Mouse (Mus musculus) lung, postnatal 36 days (tissue): Measurements from ENCODE around the gene Ptpn13.

Experiments used
- DNase-seq: peaks from one replicate; pipeline ENCODE4 v3.0.0; 2022; ENCODE audit warnings: mixed read lengths

Gene Ptpn13

GRCm38 (mm10) chr5:103423305-103423926, 1.6 kb upstream of the Ptpn13 start:
- no peak for DNase-seq

- no peak for DNase-seq
Measured at GRCm38 (mm10) chr5:103423927-103424315, 1.1 kb upstream of the Ptpn13 start.

- peak; percentile 38 for DNase-seq
Measured at GRCm38 (mm10) chr5:103425363-103426031, 505 bp downstream of the Ptpn13 start.

GRCm38 (mm10) chr5:103426250-103426649, 1.3 kb downstream of the Ptpn13 start:
- DNase-seq = no peak

- DNase-seq = no peak
Measured at GRCm38 (mm10) chr5:103430986-103431385, 6.0 kb downstream of the Ptpn13 start.

- DNase-seq = no peak
Measured at GRCm38 (mm10) chr5:103431479-103431878, 6.5 kb downstream of the Ptpn13 start.

- peak; percentile 67 for DNase-seq
Measured at GRCm38 (mm10) chr5:103436039-103436944, 11.3 kb downstream of the Ptpn13 start.

- no peak for DNase-seq
Measured at GRCm38 (mm10) chr5:103437714-103438113, 12.7 kb downstream of the Ptpn13 start.

- DNase-seq = no peak
Measured at GRCm38 (mm10) chr5:103439171-103439570, 14.2 kb downstream of the Ptpn13 start.

GRCm38 (mm10) chr5:103440418-103441276, 15.7 kb downstream of the Ptpn13 start:
- no peak for DNase-seq

GRCm38 (mm10) chr5:103441706-103442105, 16.7 kb downstream of the Ptpn13 start:
- no peak for DNase-seq

- DNase-seq = no peak
Measured at GRCm38 (mm10) chr5:103442269-103442688, 17.3 kb downstream of the Ptpn13 start.

GRCm38 (mm10) chr5:103442921-103443320, 17.9 kb downstream of the Ptpn13 start:
- no peak for DNase-seq

GRCm38 (mm10) chr5:103445383-103445782, 20.4 kb downstream of the Ptpn13 start:
- DNase-seq = peak; percentile 49

GRCm38 (mm10) chr5:103447806-103448416, 22.9 kb downstream of the Ptpn13 start:
- DNase-seq = no peak

- no peak for DNase-seq
Measured at GRCm38 (mm10) chr5:103448470-103448869, 23.5 kb downstream of the Ptpn13 start.

- no peak for DNase-seq
Measured at GRCm38 (mm10) chr5:103450663-103451062, 25.7 kb downstream of the Ptpn13 start.

- no peak for DNase-seq
Measured at GRCm38 (mm10) chr5:103453361-103454140, 28.6 kb downstream of the Ptpn13 start.

GRCm38 (mm10) chr5:103456794-103457193, 31.8 kb downstream of the Ptpn13 start:
- DNase-seq = no peak

GRCm38 (mm10) chr5:103458411-103458810, 33.4 kb downstream of the Ptpn13 start:
- DNase-seq = no peak
